Mouse (Mus musculus): ENCODE results near the gene 1700092M07Rik.
"Not testable (repeated sequence)": the region's sequence is repeated elsewhere in the genome, so short reads cannot be mapped to it uniquely, and the experiment has no call there.

The 1700092M07Rik gene

DNA sequence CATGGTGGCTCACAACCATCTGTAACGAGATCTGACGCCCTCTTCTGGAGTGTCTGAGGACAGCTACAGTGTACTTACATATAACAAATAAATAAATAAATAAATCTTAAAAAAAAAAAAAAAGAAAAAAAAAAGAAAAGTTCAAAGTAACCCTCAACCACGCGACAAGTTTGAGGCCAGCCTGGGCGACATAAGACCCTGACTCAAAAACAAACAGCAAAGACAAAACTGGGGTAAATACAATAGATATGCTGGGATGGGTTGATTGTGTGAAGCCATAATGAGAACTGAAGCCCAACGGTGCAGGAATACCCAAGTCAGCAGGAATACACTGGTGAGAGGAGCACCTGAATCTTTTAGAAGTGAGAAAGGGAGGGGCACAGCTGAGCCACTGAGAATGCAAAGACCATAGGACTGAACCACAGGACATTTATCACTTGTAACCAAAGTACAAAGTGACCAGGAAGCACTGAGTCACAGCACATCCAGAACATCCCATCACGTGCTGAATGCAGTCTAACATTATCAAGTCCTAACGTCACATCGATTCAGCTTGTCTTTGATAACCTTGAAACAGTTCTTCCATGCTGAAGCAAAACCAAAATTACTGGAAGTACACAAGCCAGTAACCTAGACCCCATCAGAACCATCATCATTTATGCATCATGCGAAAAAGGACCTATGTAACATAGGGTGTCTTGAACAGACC, 23.6 kb upstream of the 1700092M07Rik start:
- no peak for DNase-seq

DNA sequence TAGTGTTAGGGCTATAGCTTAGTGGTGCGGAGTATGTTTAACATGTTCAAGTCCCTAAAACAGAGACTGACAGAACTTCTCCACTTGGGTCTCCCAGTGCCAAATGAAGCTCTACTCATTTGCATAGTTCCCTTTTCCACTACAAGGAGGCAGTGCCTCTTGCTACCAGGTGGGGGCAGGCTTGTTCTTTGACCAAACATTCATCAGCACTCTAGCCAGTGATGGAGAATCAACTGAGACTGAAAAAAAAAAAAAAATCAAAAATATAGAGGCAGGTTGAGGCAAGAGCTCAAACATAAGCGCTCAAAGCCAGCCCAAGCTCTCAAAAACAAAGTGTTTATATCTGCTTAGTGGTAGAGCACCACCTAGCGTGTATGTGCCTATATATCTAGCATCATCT, 22.2 kb upstream of the 1700092M07Rik start:
- DNase-seq, result peak; percentile 85

DNA sequence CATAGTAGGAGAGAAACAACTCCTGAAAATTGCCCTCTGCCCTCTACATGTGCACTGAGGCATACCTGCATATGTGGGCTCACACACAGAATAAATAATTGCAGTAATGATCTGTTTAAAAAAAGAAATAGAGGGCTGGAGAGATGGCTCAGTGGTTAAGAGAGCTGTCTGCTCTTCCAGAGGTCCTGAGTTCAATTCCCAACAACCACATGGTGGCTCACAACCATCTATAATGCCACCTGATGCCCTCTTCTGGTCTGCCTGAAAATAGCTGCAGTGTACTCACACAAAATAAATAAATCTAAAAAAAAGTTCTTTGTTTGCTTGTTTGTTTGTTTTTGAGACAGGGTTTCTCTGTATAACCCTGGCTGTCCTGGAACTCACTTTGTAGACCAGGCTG, 21.5 kb upstream of the 1700092M07Rik start:
- DNase-seq, result not testable (repeated sequence)

DNA sequence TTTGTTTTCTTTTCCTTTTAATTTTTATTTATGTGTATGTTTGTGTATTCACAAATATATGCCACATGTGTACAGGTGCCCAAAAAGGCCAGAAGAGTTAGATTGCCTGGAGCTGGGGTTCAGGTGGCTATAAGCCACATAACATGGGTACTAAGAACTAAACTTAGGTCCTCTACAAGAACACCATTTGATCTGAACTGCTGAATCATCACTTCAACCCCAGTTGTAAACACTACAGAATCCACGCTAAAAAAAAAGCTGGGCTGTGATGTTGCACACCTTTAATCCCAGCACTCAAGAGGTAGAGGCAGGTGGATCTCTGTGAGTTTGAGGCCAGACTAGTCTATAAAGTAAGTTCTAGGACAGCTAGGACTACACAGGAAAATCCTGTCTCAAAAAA, 19.1 kb upstream of the 1700092M07Rik start:
- no peak for DNase-seq

DNA sequence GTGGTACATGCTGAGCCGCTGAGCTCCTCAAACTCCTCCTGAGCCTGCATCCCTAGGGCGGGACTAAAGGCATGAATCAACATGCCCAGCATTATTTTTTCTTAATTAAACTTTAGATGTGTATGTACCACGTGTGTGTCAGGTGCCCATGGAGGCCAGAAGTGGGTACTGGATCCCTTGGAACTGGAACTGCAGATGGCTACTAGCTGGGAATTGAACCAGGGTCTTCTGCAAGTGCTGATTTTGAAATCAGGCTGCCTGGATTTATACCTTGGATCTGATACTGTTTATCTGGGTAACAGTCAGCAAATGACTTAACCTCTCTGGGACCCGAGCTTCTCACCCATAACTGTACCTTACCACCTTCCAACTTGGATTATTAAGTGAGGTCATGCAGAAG, 18.5 kb upstream of the 1700092M07Rik start:
- no peak for DNase-seq

DNA sequence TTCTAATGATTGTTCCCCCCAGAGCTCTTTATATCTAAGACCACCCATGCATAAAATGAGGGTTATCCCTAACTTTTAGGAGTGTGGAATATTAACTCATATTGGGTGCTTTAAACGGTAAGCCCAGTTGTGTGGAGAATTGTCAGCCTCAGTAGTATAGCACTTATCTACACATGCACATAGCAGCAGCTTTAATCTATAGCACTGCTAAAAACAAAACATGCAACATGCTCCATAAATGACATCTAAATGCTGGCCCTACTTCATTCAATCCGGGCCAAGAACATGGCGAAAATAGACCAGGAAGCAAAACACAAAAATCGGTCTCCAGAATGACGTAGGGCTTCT, 18.0 kb upstream of the 1700092M07Rik start:
- DNase-seq, result no peak

DNA sequence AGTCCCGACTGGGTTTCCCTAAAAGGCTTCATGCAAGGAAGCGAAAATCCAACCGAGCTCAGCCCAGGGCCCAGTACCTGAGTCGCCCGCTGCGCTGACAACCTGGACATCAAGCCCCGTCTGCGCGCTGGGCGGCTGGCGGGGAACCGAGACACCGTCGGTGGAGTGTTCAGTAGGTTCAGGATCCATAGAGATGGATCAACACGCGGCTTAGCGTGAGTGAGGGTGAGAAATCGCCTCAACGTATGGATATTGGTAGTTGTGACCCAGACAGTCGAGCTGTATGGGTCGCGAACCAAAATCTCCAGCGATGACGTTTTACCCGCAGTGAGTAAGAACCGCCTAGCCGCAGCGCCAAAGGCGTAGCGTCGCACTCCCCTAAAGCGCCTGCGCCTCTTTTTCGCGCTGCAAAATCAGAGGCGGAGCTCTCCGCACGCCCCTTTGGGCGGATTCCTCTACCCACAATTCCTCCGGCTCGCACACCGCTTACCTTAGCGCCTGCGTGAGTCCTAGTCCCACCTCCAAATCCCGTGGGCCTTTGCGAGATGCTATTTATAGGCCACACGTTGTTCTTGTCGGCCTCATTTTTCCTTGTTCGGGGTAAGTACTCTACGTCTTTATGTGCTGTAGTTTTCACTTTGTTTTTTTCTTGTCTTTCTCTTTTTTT, 17.5 kb upstream of the 1700092M07Rik start, which contains the start of gene Slc3a2:
TSS of gene Slc3a2 (minus strand) at position 463 of the 667 bp plus-strand sequence.
- peak; percentile 99 for DNase-seq

DNA sequence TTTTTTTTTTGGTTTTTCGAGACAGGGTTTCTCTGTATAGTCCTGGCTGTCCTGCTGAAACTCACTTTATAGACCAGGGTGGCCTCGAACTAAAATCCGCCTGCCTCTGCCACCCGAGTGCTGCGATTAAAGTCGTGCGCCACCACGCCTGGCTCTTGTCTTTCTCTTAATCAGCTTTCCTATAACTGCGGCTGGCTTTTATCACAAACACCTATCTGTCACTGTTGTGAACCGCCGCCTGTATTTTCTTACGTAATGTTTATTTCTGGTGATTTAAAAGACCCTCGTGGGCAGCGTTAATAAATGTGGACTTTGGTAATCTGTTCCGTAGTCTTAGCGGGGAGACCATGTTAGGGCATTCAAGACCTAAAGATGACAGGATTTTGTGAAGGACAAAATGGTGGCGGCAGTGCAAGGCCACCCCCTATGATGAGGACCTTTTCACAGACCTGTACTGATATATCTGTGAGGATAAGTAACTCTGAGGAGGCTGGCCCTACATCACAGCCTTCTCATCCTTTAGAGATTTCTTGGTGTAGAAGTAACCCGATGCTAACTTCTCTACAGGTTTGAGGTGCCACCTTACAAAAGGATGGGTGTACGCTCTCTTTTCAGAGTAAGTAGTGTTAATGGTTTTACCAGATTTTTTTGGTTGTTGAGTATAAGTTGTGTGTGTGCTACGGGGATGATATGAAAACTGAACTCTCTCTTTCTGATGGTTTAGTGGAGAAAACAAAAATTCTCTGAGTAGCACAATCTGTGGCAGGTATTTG, 16.8 kb upstream of the 1700092M07Rik start:
- DNase-seq, result peak; percentile 48

DNA sequence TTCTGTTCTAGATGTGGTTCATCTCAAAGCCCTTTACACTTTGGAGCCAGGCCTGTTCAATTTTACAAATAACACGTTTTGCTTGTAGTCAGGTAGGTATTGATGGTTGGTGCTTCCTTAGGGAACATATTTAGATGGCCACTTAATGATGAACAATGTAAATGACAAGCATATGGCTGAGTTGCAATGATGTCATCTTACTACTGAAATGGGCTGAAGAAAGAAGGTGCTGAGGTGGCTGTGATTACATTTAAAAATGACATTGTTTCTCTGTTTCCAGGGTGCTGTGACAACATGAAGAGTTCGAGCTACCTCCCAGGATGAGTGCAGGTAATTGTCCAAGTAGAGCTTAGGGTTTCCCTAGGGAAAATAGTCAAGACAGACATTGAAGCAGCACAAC, 16.1 kb upstream of the 1700092M07Rik start:
- DNase-seq, result no peak

DNA sequence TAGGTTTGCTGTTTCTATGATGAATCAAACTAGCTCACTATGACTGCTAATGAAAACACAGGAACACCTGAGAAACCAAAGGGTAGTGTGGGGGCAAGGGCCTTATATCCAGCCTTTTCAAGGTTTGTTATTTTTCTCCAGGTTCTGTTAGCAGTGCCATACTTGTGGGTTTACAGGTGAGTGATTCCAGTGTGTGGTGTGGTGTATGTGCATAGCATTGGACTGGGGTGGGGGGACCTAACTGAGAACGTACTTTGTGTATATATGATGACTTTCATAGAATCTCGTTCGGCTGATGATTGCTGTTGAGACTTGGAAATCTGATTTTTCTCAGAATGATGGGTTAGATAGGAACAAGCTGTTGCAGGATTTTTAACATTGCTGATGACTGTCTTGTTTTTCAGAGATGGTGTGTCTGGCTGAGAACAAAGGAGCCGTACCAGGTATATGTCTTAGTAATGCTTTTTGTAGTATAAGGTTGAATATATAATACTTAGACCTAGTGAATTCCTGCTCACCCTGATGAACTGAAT, 15.4 kb upstream of the 1700092M07Rik start:
- DNase-seq, result no peak

DNA sequence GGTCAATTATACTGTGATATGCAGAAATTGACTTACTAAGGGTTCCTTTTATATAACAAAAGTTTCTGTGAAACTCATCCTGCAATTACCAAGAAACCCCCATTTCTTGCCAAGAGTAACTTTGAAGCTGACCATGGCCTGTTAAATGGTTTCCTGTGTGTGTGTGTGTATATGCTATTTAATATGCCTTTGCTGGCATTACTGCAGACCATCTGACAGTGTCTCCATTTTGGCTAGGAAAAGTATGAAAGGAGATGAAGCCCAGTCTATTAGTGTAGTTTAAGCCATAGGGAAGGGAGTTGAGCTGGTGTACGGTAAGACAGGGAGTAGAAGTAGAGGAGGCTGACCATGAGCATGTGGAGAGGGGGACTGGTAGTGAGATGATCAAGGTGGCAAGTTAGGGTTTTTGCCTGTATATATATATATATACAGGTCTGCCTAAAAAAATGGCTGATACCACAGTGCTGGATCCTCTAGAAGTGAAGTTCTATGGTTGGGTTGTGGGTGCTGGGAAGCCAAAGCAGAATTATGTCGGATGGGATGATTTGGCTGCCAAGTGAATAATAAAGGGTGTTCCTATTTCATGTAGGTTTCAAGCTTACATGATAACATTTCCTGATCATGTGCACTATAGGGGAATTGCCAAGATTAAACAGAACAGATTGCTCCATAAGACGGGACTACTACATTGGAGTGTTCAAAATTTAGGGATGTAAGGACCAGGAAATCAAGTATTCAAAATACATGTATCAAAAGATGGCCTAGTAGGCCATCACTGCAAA, 13.7 kb upstream of the 1700092M07Rik start:
- no peak for DNase-seq

DNA sequence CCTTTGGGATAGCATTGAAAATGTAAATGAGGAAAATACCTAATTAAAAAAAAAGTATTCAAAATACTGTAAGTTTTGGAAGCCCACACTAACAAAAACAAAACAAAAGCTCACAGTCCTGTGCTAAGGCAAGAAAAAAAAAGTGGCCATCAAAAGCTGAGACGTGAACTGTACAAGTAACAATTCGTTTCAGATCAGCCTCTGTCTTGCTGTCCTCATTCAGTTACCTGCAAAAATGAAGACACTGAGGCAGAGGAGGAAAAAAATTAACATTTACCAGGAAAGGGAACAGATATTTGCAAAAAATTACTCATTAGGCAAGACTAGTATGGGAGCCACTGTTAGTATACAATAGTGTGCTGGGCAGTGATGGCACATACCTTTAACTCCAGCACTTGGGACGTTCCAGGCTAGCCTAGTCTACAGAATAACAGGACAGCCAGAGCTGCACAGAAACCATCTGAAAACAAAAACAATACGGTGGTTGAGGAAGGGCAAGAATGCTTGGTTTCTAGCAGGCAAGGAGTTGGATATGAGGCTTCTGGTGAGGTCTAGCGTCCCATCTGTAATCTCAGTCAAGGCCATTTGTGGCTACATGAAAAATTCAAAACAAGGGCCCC, 12.9 kb upstream of the 1700092M07Rik start:
- no peak for DNase-seq

DNA sequence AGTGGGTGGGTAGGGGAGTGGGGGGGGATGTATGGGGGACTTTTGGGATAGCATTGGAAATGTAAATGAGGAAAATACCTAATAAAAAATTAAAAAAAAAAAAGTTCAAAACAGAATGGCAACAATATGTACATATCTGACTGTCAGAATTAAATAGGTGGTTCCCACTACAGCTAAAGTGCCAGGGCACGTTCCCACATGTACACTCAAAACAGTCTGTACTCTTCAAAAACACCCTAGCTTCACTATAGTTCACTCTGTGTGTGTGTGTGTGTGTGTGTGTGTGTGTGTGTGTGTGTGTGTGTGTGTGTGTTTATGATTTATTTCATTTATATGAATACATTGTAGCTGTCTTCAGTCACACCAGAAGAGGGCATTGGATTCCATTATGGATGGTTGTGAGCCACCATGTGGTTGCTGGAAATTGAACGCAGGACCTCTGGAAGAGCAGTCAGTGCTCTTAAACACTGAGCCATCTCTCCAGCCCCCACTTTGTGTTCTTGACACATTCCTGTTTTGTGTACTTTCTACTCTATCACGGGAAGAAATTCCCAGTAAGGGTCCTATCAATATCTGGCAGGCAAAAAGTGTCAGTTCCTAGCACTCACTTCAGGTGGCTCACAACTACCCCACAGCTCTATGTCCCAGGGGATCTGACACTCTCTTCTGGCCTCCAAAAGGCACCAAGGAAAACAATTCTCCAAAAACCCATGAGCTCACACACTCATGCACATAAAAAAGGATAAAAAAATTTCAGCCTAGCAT, 12.0 kb upstream of the 1700092M07Rik start:
- not testable (repeated sequence) for DNase-seq

DNA sequence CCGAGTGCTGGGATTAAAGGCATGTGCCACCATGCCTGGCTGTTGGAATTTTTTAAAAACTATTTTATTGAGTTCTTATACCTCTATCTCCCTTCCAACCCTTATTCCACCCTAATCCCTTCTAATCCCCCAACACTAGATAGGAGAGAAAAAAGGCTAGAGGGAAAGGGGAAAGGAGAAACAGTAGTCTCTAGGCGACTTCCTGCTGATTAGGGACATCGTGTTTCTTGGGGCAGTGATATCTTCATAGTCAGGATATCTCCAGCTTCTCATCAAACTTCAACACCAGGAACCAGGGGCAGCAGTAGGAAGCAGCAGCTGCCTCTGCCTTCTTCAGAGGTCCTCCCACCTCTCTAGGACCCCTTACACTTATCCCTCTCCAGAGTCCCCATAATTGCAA, 6.2 kb upstream of the 1700092M07Rik start:
- DNase-seq, result no peak

DNA sequence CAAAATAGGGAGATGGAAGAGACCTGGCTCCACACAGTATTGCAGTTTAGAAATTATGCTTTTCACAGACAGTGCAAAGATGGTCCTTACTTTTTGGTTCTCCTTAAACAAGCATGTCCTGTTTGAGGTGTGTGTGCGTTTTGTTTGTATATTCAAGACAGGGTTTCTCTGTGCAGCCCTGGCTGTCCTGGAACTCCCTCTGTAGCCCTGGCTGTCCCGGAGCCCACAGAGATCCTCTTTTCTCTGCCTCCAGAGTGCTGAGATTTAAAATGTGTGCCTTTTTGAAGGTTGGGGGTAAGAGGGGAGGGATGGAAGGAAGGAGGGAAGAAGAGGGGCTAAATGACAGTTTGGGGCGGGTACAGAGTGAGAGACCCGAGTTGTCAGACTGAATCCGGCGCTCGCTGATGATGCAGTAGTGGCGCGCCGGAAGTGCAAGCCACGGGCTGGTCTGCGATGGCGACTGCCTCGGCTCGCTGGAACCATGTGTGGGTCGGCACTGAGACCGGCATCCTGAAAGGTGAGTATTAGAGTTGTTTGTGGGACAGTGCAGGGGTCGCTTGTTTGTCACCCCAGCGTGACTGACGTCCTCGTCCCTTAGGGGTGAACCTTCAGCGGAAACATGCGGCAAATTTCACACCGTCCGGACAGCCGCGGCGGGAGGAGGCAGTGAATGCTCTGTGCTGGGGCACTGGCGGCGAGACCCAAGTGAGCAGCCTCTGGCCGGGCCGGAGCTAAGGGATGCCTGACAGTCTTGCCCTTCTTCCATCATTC, 4.9 kb upstream of the 1700092M07Rik start, which contains the start of gene Wdr74:
TSS of gene Wdr74 (plus strand) at position 439 of the 771 bp plus-strand sequence.
- peak; percentile 96 for DNase-seq

DNA sequence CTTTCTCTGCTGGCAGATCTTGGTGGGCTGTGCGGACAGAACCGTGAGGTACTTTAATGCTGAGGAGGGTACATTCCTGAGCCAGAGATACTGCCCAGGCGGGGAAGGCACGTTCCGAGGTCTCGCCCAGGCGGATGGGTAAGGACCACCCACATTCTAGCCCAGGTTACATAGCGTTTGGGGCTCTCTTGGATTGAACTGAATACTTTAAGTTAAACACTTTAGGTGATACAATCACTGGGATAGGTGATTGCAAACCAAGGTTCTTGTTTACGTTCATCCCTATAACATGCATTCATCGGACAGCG, 4.4 kb upstream of the 1700092M07Rik start:
- no peak for DNase-seq

DNA sequence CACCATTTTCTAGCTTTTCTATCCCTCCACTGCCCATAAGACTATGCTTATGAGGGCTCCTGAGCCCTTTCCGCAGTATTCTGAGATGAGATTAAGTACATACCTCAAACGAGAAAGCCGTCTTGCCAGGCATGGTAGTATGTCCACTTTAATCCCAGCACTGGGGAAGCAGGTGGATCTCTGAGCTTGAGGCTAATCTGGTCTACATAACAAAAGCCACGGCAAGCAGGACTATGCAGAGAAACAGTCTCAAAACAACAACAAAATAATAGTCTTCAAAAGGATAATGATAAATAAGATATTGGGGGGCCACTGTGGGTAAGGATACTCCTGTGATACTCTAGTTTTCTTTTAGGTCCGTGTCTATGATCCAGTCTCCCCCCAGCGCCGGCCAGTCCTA, 1.6 kb upstream of the 1700092M07Rik start:
- no peak for DNase-seq

DNA sequence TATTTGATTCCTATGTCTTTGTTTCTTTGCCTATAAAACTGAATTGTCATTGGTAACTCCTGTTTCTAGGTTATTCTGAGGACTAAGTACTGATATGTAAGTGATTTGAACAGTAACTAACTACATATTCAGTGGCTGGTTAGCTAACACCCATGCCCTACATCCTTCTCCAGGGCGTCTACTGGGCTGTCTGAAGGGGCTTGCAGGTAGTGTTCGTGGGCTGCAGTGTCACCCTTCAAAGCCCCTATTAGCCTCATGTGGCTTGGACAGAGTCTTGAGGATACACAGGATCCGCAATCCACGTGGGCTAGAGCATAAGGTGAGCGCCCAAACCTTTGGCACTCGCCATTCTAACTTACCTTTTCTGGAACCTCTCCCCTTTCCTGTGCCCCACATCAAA, 872 bp upstream of the 1700092M07Rik start:
- DNase-seq, result no peak

DNA sequence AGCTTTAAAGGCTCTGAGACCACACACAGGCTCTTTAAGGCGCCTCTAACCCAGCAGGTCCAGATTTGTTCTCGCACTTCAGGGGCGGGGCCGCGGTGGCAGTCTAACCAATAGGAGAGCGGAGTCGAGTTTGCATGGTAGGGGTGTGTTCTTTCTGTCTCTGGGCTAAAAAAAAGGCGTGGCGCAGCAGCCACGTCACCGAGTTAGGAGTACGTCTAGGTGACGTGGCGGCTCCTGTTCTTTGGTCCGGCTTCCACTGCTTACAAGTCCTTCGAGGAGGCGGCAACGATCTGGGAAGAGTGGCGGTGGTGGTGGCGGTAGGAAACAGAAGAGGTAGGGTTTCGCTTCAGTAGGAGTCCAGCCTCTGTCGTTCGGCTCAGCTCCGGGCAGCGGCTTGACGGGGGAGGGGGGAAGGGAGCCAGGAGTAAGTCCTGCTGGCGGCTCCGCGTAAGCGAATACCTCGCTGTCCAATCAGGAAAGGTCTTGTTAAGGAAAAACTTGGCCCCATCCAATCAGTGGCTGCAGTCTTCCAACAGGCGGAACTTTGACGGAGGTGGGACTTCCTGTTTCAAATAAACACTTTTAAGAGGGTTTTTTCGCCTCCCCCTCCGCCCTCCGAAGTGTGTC, 838 bp downstream of the 1700092M07Rik start, which contains the start of gene Stx5a:
TSS of gene Stx5a (plus strand) at position 171 of the 627 bp plus-strand sequence.
- DNase-seq, result peak; percentile 99

DNA sequence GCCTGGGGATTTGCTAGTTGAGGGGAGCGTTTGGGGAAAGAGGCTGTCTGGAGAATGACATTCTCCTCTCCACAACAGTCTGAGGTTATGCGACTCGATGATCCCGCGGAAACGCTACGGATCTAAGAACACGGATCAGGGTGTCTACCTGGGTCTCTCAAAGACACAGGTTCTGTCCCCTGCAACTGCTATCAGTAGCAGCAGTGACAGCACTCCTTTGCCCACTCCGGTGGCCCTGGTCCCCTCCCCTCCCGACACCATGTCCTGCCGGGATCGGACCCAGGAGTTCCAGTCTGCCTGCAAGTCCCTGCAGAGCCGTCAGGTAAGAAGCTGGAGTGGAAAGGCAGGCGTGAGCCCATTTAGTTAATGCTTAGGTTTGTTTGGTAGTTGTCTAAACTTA, 1.7 kb downstream of the 1700092M07Rik start:
- no peak for DNase-seq

All from retina, postnatal 1 day (tissue).